Mouse (Mus musculus): Measurements from ENCODE around the gene Hs3st4. TPM values are rescaled to one million over a fixed set of nuclear protein-coding genes. Genes with fewer than 3 reads are reported as not detected.
A peak's percentile ranks its signal among the peaks of the same experiment; 100 is the strongest.

Hs3st4 gene
- 4.2 and 4.5 TPM in 2 replicates for polyA plus RNA-seq (2015; fragmentation: Nextera tagmentation; extraction: Ambion mirVana)

DNA sequence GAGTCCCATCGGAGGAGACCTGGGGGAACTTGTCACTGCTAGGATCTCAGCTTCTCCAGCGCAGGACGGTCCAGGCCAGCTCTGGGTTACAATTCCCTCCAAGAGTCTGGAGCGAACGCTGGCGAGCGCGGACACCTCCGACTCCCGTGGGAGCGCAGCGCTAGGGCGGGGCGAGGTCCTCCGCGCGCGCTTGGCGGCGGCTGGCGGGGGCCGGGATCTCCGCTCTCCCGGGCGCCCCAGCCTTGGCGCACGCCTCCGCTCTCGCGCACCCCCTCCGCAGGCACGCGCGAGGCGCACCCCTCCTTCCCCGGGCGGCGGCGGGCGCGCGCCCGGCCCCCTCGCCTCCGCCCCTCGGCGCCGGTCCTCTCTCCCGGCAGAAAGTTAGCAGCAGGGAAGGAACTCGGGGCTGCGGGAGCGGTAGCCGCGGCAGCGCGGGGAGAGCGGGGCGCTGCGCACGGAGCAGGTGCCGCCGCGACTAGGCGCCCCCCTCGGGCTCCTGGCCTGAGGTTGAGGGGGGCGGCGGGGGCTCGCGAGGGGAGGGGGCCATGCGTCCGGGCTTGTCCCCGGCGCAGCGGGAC lies at the start of gene Hs3st4:
Gene Hs3st4 (plus strand): TSS at position 409 of the 578 bp plus-strand sequence.
- H3K4me1 ChIP-seq (replicated peaks) = peaks cover 17% of the 10 kb centered on the region
- H3K4me2 ChIP-seq = peak within 1 kb of the TSS; percentile 92
- H3K27ac ChIP-seq (replicated peaks) = no peak within 1 kb of the TSS
- peaks cover 96% of the 10 kb centered on the region for H3K27me3 ChIP-seq
- peak within 1 kb of the TSS; percentile 74 for H3K9ac ChIP-seq
- H3K9me3 ChIP-seq = no peaks in the 10 kb centered on the region
- under 1% methylated on average over 47 of the region's 74 CpGs for WGBS
- H3K4me3 ChIP-seq = peak within 1 kb of the TSS; percentile 63
- no peaks in the 10 kb centered on the region for H3K36me3 ChIP-seq
- peak; percentile 57; the same call in 1 of the 2 replicates for ATAC-seq (ENCODE audit: low read depth)

DNA sequence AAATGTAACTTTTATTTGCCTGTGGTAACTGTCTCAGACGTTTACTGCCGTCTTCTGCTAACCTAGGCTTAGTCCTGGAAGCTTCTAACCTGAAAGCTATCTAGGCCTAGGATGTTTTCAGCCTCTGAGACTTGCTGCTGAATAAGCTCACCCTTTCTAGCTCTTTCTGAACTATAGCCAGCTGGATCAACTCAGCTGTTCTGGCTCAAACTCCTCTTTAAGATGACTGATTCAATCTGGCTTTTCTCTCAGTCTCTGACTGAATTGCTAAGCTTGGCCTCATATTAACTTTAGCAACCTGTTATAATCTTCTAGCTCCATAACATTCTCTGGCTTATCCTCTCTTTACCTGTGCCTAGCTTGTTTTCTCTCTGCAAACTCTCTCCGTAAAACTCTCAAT lies 35.8 kb upstream of the Hs3st4 start:
- Histone ChIP-seq H3K9ac (no peak overlapping the region), H3K27me3 (no peaks in the 10 kb centered on the region), H3K27ac (replicated peaks) (no peak overlapping the region), H3K36me3 (no peaks in the 10 kb centered on the region), H3K9me3 (peaks cover 5% of the 10 kb centered on the region; the same call in 1 of the 2 replicates), H3K4me2 (no peak overlapping the region), H3K4me1 (replicated peaks) (no peaks in the 10 kb centered on the region), H3K4me3 (no peak overlapping the region)
- ATAC-seq (ENCODE audit: low read depth) = no peak
- WGBS = 76% methylated on average over 3 of the region's 3 CpGs

DNA sequence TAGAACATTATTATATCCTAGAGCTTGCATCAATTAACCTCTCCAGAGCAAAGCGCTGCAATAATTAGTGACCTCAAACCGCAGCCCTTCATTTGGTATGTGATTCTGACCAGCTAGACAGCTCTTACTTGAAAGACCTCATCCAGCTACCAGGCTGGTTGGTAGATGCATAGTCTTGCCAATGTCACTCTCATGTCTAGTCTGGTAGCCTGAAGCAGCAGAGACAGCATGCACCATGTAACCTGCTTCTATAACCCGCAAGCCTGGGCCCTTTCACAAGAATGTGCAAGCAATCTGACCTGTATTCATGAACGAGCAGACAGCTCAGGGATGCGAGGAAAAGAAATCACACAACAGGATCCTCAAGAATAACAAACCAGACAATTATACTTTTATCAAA lies 19.6 kb upstream of the Hs3st4 start:
- 88% methylated on average over 5 of the region's 5 CpGs for WGBS

DNA sequence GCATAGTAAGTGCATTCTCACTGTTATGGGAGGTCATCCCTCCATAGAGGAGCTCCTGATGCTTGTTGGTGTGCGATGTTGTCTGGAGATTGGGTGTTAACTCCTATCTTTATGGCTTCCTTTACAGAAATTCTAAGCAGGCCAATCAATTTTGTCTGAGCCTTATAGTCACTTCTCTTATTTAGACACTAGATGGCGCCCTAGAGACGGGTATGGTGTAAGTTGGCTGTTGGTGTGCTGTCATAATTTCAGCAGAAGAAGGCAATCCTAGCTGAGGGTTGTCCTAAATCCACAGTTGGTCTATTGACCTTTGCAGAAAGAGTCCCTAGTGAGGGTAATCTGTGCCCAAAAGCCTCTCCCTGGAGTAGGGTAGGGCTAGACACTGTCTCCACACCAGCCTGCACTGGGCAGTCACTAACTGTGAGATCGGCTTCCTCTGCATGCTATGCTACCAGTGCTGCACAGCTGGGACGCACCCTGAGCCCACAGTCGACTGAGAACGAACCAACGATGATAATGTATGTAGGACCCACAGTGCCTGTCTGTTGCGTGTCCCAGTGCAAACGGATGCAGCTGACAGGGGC lies 18.0 kb upstream of the Hs3st4 start:
- no peak overlapping the region for H3K27ac ChIP-seq (replicated peaks)
- no peaks in the 10 kb centered on the region for H3K27me3 ChIP-seq
- H3K4me2 ChIP-seq = no peak overlapping the region
- H3K4me3 ChIP-seq = no peak overlapping the region
- no peaks in the 10 kb centered on the region for H3K4me1 ChIP-seq (replicated peaks)
- ATAC-seq (ENCODE audit: low read depth) = no peak
- 0 out of 2 replicates have a peak, but pooled peaks cover 4% of the 10 kb centered on the region for H3K9me3 ChIP-seq
- no peak overlapping the region for H3K9ac ChIP-seq
- WGBS = 54% methylated on average over 10 of the region's 10 CpGs
- no peaks in the 10 kb centered on the region for H3K36me3 ChIP-seq

More for the DNA sequence above, 19.6 kb upstream of the Hs3st4 start:
- no peaks in the 10 kb centered on the region for H3K27me3 ChIP-seq
- no peaks in the 10 kb centered on the region for H3K4me1 ChIP-seq (replicated peaks)
- H3K9me3 ChIP-seq = 0 out of 2 replicates have a peak, but pooled peaks cover 4% of the 10 kb centered on the region
- no peak overlapping the region for H3K27ac ChIP-seq (replicated peaks)
- H3K9ac ChIP-seq = no peak overlapping the region
- ATAC-seq (ENCODE audit: low read depth) = no peak
- H3K4me2 ChIP-seq = no peak overlapping the region
- H3K4me3 ChIP-seq = no peak overlapping the region
- H3K36me3 ChIP-seq = no peaks in the 10 kb centered on the region

DNA sequence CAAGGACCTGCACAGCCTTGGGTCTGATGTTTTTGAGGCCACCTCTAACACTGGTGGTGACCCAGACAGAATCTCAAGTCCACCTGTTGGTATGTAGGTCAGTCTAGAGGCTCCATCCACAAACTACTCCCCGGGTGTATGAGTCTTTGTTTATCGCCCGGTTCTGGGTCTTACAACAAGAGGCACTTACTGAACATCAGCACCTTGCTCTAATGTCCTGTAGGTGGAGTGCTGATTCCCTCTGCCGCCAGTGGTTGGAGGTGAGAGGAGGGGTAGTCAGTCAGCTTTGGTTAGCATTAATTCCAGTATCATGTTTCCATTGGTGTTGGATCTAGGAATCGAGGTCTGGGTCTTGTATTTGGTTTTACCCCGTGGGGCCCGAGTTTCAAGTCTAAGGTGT lies 17.2 kb upstream of the Hs3st4 start:
- Histone ChIP-seq H3K27ac (replicated peaks) (no peak overlapping the region), H3K4me2 (no peak overlapping the region), H3K36me3 (no peaks in the 10 kb centered on the region), H3K4me1 (replicated peaks) (no peaks in the 10 kb centered on the region), H3K9me3 (0 out of 2 replicates have a peak, but pooled peaks cover 4% of the 10 kb centered on the region), H3K4me3 (no peak overlapping the region), H3K9ac (no peak overlapping the region), H3K27me3 (no peaks in the 10 kb centered on the region)
- WGBS = 75% methylated on average over 7 of the region's 7 CpGs
- ATAC-seq (ENCODE audit: low read depth) = no peak

DNA sequence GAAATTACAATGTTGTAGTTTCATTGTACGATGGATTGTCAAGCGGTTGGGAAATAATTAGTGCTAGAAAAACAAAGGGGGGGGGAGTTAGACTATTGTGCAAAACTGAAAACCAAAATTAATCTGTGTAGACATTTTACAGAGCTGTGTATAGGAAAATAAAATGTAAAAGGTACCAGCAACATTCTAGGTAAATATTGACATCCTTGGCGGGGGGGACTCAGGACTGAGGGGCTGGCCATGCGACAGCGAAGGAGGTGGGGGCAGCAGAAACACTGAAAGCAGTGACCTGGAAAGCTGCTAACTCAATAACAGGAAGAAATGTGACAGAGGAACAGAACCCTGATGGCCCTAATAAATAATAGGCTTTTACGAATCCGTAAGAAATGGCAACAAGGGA lies 7.2 kb upstream of the Hs3st4 start:
- no peak for ATAC-seq (ENCODE audit: low read depth)
- no peak overlapping the region for H3K4me2 ChIP-seq
- WGBS = 42% methylated on average over 7 of the region's 7 CpGs

DNA sequence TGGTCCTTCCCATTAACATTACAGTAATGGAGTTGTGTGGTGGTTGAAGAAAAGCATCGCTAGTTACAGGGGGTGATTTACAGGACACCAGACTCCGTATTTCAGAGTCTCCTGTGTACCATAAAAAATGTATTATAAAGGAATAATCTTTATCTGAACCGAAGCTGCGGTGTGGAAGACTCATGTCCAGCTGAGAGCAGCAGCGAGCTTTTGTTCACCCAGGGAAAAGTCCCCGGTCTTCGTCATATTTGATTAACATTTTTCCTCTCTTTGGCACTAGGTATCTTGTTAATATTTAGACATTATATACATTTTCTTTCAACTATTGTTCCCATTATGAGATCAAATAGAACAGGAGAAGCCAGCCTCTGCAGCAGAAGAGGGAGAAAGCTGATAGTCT lies 1.2 kb upstream of the Hs3st4 start:
- no peak overlapping the region for H3K4me3 ChIP-seq
- no peak for ATAC-seq (ENCODE audit: low read depth)
- peaks cover 87% of the 10 kb centered on the region for H3K27me3 ChIP-seq
- peak overlapping the region; percentile 92 for H3K4me2 ChIP-seq
- no peaks in the 10 kb centered on the region for H3K36me3 ChIP-seq
- H3K9ac ChIP-seq = no peak overlapping the region
- 21% methylated on average over 7 of the region's 7 CpGs for WGBS
- H3K27ac ChIP-seq (replicated peaks) = no peak overlapping the region
- peaks cover 17% of the 10 kb centered on the region for H3K4me1 ChIP-seq (replicated peaks)
- H3K9me3 ChIP-seq = no peaks in the 10 kb centered on the region

More for the DNA sequence above, 7.2 kb upstream of the Hs3st4 start:
- Histone ChIP-seq H3K27me3 (peaks cover 27% of the 10 kb centered on the region), H3K27ac (replicated peaks) (no peak overlapping the region), H3K9me3 (no peaks in the 10 kb centered on the region), H3K4me3 (no peak overlapping the region), H3K9ac (no peak overlapping the region), H3K36me3 (no peaks in the 10 kb centered on the region), H3K4me1 (replicated peaks) (0 out of 2 replicates have a peak, but pooled peaks cover 9% of the 10 kb centered on the region)

DNA sequence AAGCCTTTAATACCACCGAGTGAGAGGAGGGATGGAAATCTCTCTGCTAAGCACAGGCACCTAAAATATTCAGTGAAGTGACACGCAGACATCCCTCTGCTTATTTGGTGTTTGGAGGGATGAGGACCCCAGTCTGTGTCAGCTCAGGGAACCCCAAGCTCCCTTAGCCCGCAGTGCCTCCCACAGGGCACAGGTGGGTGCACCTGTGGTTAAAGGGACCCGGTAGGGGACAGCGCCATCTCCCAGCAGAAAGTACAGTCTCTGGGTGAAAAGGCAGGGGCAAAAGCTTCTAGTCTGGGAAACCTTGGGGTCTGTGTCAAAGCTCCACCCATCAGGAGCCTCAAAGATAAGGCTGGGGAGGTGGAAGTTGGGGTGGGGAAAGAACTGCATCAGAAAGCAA lies 659 bp upstream of the Hs3st4 start:
- H3K27me3 ChIP-seq = peaks cover 93% of the 10 kb centered on the region
- under 1% methylated on average over 5 of the region's 5 CpGs for WGBS
- H3K4me3 ChIP-seq = peak overlapping the region; percentile 63
- ATAC-seq (ENCODE audit: low read depth) = no peak
- H3K9me3 ChIP-seq = no peaks in the 10 kb centered on the region
- H3K4me1 ChIP-seq (replicated peaks) = peaks cover 17% of the 10 kb centered on the region
- H3K27ac ChIP-seq (replicated peaks) = no peak overlapping the region
- H3K4me2 ChIP-seq = peak overlapping the region; percentile 92
- peak overlapping the region; percentile 74; the same call in 1 of the 2 replicates for H3K9ac ChIP-seq
- no peaks in the 10 kb centered on the region for H3K36me3 ChIP-seq

DNA sequence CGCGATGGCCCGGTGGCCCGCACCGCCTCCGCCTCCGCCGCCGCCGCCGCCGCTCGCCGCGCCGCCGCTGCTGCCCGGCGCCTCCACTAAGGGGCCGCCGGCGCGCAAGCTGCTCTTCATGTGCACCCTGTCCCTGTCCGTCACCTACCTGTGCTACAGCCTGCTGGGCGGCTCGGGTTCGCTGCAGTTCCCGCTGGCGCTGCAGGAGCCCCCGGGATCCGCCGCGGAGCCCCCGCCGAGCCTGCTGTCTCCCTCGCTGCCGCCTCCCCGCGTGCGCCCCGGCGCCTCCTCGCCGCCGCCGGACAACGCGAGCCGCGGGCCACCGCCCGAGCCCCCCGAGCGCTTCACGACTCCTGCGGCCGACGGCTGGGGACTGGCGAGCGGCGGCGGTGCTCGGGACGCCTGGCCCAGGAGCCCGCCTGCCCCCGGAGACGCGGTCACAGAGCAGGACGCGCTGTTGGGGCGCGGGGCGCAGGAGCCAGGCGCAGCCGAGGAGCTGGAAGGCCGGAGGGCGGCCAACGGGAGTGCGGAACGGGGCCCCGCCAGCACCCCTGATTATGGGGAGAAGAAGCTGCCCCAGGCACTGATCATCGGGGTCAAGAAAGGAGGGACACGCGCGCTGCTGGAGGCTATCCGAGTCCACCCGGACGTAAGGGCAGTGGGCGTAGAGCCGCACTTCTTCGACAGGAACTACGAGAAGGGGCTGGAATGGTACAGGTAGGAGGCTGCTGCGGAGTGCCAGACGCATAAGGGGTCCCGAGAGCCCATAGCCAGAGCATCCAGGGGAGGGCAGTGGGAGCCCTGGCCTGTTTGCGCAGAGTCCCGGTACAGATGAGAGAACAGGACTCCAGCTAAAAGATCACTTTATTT lies 743 bp downstream of the Hs3st4 start:
- Histone ChIP-seq H3K27me3 (peaks cover 90% of the 10 kb centered on the region), H3K27ac (replicated peaks) (no peak overlapping the region)
- ATAC-seq (ENCODE audit: low read depth) = peak; percentile 55; the same call in 1 of the 2 replicates

DNA sequence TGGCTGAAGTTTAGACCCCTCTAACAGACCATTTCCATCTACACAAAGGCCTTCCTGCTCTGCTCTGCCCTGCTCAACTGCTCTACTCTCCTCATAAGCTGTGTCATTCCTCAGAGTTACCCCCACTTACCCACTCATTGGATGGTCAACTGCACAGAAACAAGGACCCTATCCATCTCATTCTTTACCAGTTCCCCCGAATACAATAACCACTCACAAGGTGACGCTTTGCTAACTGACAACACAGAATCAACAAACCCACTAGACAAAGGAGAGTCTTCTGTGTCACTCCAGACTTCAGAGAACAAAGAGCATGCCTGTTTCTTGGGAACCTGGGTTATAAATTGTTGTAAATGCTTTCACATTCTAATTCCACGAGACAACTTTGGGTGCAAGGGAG lies 9.5 kb downstream of the Hs3st4 start:
- WGBS = 52% methylated on average over 3 of the region's 3 CpGs
- H3K9me3 ChIP-seq = no peaks in the 10 kb centered on the region

More for the DNA sequence above, 743 bp downstream of the Hs3st4 start:
- Histone ChIP-seq H3K4me3 (peak overlapping the region; percentile 63), H3K9ac (peak overlapping the region; percentile 74), H3K36me3 (no peaks in the 10 kb centered on the region), H3K4me2 (peak overlapping the region; percentile 92), H3K9me3 (no peaks in the 10 kb centered on the region), H3K4me1 (replicated peaks) (peaks cover 17% of the 10 kb centered on the region)
- under 1% methylated on average over 68 of the region's 97 CpGs for WGBS

DNA sequence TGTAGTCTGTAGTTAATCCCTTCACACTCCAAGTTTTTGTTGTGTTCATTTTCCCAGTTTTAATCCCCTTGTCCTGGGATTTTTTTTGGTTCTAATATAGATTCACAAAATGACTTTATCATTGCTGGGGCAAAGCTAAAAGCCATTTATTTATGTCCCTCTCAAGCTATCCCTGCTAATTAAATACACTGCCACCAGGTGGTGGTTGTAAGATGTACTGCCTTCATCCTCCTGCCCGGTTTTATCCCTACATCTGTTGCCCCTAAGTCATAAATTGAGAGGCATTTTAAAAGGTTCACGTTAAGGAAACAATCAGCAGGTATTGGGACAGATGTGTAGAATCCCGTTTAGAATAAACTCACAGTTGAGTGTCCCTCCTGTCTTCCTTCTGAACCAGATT lies 14.6 kb downstream of the Hs3st4 start:
- Histone ChIP-seq H3K4me1 (replicated peaks) (no peaks in the 10 kb centered on the region), H3K9me3 (no peaks in the 10 kb centered on the region), H3K4me3 (no peak overlapping the region), H3K4me2 (no peak overlapping the region), H3K27ac (replicated peaks) (no peak overlapping the region), H3K27me3 (no peaks in the 10 kb centered on the region), H3K9ac (no peak overlapping the region), H3K36me3 (no peaks in the 10 kb centered on the region)
- ATAC-seq (ENCODE audit: low read depth) = no peak
- WGBS = 39% methylated on average over 3 of the region's 3 CpGs

More for the DNA sequence above, 9.5 kb downstream of the Hs3st4 start:
- Histone ChIP-seq H3K27ac (replicated peaks) (no peak overlapping the region), H3K4me2 (no peak overlapping the region), H3K36me3 (no peaks in the 10 kb centered on the region), H3K4me1 (replicated peaks) (no peaks in the 10 kb centered on the region), H3K9ac (no peak overlapping the region), H3K27me3 (peaks cover 13% of the 10 kb centered on the region), H3K4me3 (no peak overlapping the region)
- no peak for ATAC-seq (ENCODE audit: low read depth)

DNA sequence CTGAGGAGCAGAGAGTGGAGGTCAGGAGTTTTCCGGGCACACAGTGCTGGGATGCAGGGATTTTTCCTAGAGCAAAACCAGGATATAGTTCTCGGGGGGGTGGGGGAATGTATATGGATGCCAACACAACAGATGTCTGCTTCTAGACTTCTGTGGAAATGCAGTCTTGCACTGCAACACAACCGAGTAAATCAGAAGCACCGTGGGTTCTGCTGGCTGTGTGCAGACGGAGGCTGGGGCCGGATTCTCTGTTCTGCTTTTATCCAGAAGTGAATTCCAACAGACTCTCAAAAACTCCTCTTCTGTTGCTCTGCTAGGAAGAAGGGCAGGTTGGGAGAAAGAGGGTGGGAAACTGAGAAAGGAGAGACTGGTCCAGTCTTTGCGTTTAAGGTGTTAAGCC lies 15.9 kb downstream of the Hs3st4 start:
- Histone ChIP-seq H3K27me3 (no peaks in the 10 kb centered on the region), H3K36me3 (no peaks in the 10 kb centered on the region), H3K27ac (replicated peaks) (no peak overlapping the region), H3K9me3 (no peaks in the 10 kb centered on the region), H3K4me3 (no peak overlapping the region), H3K4me1 (replicated peaks) (no peaks in the 10 kb centered on the region), H3K4me2 (no peak overlapping the region), H3K9ac (no peak overlapping the region)
- no peak for ATAC-seq (ENCODE audit: low read depth)
- WGBS = 81% methylated on average over 7 of the region's 7 CpGs

All from neural tube, embryonic 13.5 days (tissue).